Mouse (Mus musculus): ENCODE data around the gene Tpbpb.
"Not testable (repeated sequence)": the region's sequence is repeated elsewhere in the genome, so short reads cannot be mapped to it uniquely, and the experiment has no call there.

- TF ChIP-seq CTCF, EP300 (IDR thresholded peaks at IDR 0.05): not testable (repeated sequence)
These were observed 30.8 kb upstream of the Tpbpb start, which contains the start of gene Gm49393 for GRCm38 (mm10) chr13:60935490-60935889.

All from lung, postnatal 0 days (tissue).